Mouse (Mus musculus) activated CD4-positive, CD25-positive, alpha-beta regulatory T cell, adult 4 months (primary cell): Measurements from ENCODE around the gene Inpp5d. TPM values are rescaled to one million over a fixed set of nuclear protein-coding genes. Genes with fewer than 3 reads are reported as not detected.

ENCODE experiments used
- ATAC-seq: one replicate; pipeline ENCODE4 v1.8.0; 2017
- polyA plus RNA-seq, 2 experiments: library from polyadenylated mRNA; unstranded; fragments of 100-300 nt; shearing (Covaris generic); gene quantifications; one replicate each; pipeline ENCODE4 v1.2.1; 2017

Inpp5d gene
- polyA plus RNA-seq, 2 experiments from 2014 or later: 125 to 127 TPM

DNA sequence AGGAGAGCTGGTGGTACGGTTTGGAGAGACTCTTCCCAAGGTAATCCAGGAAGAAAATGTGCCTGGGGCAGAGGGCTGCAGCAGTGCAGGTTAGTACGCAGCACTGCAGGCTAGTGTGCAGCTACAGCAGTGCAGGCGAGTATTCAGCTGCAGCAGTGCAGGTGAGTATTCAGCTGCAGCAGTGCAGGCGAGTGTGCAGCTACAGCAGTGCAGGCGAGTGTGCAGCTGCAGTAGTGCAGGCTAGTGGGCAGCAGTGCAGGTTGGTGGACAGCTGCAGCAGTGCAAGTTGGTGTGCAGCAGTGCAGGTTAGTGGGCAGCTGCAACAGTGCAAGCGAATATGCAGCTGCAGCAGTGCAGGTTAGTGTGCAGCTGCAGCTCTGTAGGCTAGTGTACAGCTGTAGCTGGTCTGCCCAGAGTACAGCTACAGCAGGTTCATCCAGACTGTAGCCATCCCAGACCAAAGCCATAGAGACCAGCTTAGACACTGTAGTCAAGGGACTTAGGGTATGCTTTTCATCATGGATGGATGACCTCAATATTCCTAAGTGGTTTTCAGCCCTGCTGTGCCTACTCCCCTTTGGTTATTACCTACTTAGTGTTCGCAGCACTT, 89.7 kb downstream of the Inpp5d start:
- no peak for ATAC-seq

DNA sequence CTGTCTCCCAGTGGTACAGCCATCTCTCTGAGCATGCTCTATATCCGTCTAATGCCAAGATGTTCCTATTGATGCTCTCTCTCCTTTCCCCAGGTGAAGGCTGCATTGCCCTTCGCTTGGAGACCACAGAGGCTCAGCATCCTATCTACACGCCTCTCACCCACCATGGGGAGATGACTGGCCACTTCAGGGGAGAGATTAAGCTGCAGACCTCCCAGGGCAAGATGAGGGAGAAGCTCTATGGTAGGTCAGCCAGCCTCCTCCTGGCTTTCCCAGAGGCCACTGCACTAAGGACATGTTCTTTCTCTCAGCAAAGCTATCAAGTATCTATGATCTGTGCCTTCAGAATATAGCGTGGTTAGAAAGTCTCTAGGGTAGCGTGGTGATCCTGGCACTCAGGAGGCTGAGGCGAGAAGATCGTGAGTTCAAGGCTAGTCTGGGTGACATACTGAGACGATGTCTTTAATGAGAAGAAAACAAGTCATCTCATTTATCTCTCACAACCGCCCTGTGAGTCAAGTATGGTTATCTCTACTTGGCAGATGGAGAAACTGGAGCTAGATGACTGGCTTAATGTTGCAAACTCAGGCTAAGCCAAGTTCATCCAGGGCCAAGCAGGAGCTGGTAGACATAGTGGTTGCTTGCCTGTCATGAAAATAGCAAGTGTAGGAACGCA, 92.0 kb downstream of the Inpp5d start:
- no peak for ATAC-seq

DNA sequence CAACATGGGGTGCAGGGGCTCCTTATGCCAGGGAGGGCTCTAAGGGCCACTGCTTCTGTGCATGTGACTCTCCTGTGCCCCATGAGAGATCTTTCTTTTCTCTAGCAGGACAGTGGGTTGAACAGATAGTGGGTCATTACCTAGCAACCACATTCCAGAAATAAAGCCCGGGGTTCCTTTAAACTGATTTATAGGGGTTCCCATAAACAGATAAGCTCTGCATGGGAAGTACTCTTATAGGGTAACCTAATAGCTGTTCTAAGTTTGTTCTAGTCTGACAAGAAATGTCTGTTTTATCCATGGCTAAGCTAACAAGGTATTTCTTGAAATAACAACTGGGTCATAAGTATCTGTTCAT, 92.5 kb downstream of the Inpp5d start:
- no peak for ATAC-seq

DNA sequence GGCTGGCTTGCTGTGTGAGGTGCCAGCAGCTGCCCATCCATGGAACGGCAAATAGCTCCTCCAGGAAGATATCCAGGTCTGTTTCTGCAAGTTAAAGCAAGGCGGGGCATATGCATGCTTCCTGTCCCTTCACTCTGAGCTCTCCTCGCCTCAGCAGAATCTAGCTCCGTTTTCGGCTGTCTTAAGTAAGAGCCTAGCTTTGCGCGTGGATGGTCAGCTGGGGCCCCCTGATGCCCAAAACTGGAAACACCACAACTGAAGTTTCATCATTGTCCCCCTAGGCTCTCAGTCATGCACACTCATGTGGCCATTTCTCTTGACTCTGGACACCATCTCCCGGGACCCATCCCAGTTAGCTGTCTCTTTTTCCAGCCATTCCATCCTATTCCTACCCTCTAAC, 101.3 kb downstream of the Inpp5d start:
- no peak for ATAC-seq

DNA sequence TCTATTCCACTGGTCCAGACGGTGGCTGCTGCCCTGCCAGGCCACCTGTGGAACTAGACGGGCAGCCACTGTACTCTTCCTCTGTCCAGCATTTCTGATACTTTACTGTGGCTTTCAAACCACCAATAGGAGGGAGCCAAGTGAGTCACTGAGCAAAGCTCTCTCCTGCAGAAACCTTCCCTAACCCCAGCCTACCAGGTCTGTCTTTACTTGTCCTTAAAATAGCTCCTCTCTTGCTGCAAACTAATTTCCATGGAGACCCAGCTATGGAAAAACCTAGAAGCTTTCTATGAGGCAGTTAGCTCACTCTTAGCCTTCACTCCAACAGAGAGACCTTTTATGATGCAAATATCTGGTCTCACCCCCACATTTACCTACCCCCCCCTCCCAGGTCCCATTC, 102.0 kb downstream of the Inpp5d start:
- ATAC-seq: no peak

DNA sequence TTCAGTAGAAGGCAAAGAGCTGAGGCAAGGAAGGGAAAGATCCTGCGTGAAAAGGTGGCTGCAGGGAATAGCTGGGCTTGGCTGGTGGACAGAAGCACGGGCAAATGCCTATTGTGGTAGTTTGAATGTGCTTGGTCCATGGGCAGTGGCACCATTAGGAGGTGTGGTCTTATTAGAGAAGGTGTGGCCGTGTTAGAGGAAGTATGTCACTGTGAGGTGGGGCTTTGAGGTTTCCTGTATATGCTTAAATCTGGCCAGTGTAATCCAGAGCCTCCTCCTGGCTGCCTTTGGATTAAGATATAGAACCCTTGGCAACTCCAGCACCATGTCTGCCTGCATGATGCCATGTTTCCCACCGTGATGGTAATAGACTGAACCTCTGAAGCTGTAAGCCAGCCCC, 103.2 kb downstream of the Inpp5d start:
- no peak for ATAC-seq

DNA sequence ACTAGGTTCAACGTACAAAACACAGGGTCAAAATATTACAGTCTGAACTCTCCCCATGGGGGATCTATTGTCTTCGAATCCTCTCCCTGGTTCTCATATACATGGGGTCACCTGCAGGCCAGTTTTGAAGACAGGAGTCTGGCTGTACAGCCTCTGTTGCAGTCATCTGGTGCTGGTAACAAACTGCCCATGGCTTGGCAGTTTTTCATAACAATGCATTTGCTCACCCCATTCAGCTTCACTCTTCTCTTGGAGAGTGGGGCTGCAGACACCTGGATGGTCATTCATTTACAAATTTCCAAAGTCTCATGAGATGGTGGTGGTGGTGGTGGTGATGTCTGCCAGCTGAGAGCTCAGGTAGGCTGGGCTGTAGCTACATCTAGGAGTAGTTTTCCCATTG, 109.0 kb downstream of the Inpp5d start:
- no peak for ATAC-seq

DNA sequence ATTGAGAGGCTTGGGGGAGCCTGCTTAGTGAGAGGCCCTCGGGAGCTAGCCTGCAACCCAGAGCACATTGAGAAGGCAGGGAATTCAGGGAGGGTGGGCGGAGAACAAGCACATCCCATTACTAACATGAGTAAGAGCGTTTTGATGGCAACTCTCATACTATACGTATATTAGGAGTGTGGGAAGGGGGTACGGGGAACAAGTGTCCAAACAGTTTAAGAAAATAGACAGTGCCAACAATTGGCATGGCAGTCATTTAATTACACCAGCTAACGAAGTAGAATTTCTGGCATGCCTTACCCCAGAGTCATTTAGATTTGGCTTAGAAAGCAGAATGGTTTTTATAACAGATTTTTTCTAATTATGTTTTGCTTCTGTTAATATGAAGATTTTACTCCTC, 109.7 kb downstream of the Inpp5d start:
- ATAC-seq: no peak

- no peak for ATAC-seq
Observed at GRCm38 (mm10) chr1:87730271-87730670, 110.2 kb downstream of the Inpp5d start.

DNA sequence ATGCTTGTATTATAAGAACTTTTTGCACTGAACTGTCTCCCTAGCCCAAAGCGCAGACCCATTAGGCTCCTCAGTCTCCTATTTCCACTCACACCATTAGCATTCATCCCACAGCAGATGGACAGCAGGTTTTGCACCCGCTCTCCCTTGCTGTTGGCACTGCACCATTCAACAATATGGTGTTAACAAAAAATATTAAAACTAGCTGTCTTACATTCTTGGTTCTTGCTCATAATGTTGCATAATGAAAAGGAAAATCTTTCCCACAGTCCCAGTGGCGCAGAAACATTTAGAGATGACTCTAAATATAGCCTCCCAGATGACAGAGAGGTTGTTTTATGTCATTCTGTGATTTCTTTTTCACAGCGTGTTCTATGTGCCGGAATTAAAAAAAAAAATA, 113.1 kb downstream of the Inpp5d start:
- ATAC-seq: no peak

GRCm38 (mm10) chr1:87734153-87734552, 114.0 kb downstream of the Inpp5d start:
- no peak for ATAC-seq

GRCm38 (mm10) chr1:87740584-87741290, 120.6 kb downstream of the Inpp5d start:
- ATAC-seq: no peak

DNA sequence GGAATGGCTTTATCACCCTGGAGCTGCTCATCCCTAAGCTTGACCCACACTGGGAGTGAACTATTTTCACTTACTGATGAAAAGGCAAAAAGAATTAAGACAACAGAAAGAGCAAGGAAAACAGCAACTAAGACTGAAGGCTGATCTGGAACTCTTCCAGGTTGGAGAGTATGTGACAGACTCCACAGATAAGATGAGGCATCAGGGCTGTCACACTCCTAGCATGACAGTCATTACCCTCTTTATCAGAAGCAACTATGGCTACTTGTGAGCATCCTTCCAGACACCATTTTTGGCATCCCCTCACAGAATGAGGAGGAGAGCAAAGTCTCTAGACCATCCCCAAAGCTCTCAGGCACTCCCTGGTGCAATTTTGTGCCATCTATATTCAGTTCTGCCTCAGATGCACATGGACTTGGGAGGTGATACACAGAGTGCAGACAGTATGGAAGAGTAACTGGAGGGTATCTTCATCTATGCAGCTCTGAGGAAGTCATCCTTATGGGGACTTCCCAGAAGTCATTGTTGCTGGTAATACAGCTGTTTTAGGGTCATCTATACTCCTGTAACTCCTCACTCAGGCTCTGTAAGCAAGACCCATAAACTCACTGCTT, 129.4 kb downstream of the Inpp5d start:
- no peak for ATAC-seq

GRCm38 (mm10) chr1:87755641-87756470, 135.7 kb downstream of the Inpp5d start, which contains the start of gene Atg16l1:
Gene Atg16l1, plus strand, starts transcription at chr1:87755870.
- ATAC-seq: peak; percentile 99

GRCm38 (mm10) chr1:87763821-87764220, 143.7 kb downstream of the Inpp5d start:
- ATAC-seq: no peak

- no peak for ATAC-seq
Observed at GRCm38 (mm10) chr1:87765741-87766140, 145.6 kb downstream of the Inpp5d start.

DNA sequence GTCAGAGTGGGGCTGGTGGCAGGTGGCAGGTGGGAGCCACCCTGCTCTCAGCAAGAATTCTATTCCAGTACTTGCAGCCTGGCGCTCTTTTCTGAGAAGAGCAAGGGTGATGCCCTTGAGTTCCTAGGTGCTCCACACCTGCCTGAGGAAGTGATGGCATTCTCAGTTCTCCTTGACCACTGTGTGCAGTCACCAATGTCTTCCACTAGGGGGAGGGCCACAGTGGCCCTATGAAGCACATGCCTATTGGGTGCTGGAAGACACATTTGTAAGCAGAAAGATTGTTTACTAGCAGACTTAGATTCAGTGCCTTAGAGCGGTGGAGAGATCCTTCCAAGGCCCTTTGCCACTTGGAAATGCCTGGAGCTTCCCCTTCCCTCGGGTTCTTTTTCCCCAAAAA, 146.1 kb downstream of the Inpp5d start:
- peak; percentile 40 for ATAC-seq

GRCm38 (mm10) chr1:87769263-87769662, 149.2 kb downstream of the Inpp5d start:
- ATAC-seq: no peak
